Mouse (Mus musculus) olfactory bulb, adult 2 months (tissue): ENCODE measurements around the gene Tmbim6.
"Not testable (repeated sequence)": the region's sequence is repeated elsewhere in the genome, so short reads cannot be mapped to it uniquely, and the experiment has no call there.

Experiments used
- CTCF ChIP-seq: fragments of 200-500 bp; IDR thresholded peaks from 2 replicates; pipeline ENCODE4 v1.5.1; 2012; ENCODE audit warnings: low read depth, mild to moderate bottlenecking, low read length, moderate library complexity; ENCODE audit not compliant: insufficient read depth
- POLR2A ChIP-seq: fragments of 200-500 bp; IDR thresholded peaks from 2 replicates; pipeline ENCODE4 v1.6.1; 2012; ENCODE audit warnings: mild to moderate bottlenecking, low read depth, low read length, moderate library complexity; ENCODE audit not compliant: insufficient read depth

GRCm38 (mm10) chr15:99446136-99446535, 53.5 kb downstream of the Tmbim6 start:
- not testable (repeated sequence) for TF ChIP-seq CTCF, POLR2A
